Mouse (Mus musculus) myocyte (in vitro differentiated cells): ENCODE data around the gene Pank2. TPM values are rescaled to one million over a fixed set of nuclear protein-coding genes. Genes with fewer than 3 reads are reported as not detected.
"Not testable (repeated sequence)": the region's sequence is repeated elsewhere in the genome, so short reads cannot be mapped to it uniquely, and the experiment has no call there.

Experiments used
- H3K27me3 ChIP-seq: one replicate; pipeline ENCODE4 v1.6.1; 2011; ENCODE audit not compliant: control insufficient read depth, insufficient read depth, insufficient read length
- H3K36me3 ChIP-seq: one replicate; pipeline ENCODE4 v1.6.1; 2011; ENCODE audit not compliant: control insufficient read depth, insufficient read depth
- H3K4me2 ChIP-seq: one replicate; pipeline ENCODE4 v1.6.1; 2011; ENCODE audit warnings: low read depth, control low read depth
- H3K4me3 ChIP-seq: one replicate; pipeline ENCODE4 v1.5.1; 2011; ENCODE audit warnings: mild to moderate bottlenecking, control low read depth, moderate library complexity
- H3K79me2 ChIP-seq: one replicate; pipeline ENCODE4 v1.6.1; 2011; ENCODE audit not compliant: control insufficient read depth, insufficient read depth
- H3ac ChIP-seq: one replicate; pipeline ENCODE4 v1.6.1; 2011; ENCODE audit not compliant: control insufficient read depth, insufficient read length
- CEBPB ChIP-seq: IDR thresholded peaks from 2 replicates; pipeline ENCODE4 v1.6.1; 2011; ENCODE audit warnings: mild to moderate bottlenecking, moderate library complexity; ENCODE audit not compliant: poor library complexity, insufficient read depth, severe bottlenecking
- E2F4 ChIP-seq: IDR thresholded peaks from one replicate; pipeline ENCODE4 v1.6.1; 2011; ENCODE audit warnings: mild to moderate bottlenecking, control low read depth, moderate library complexity; ENCODE audit not compliant: insufficient read depth
- MAX ChIP-seq: IDR thresholded peaks from one replicate; pipeline ENCODE4 v1.6.1; 2011; ENCODE audit warnings: low read depth, mild to moderate bottlenecking, control low read depth
- MYOD1 ChIP-seq, 3 experiments: IDR thresholded peaks; one replicate each; pipeline ENCODE4 v1.6.1; 2011; ENCODE audit warnings: control low read depth in 2 of 3, low read depth in 2 of 3, mild to moderate bottlenecking in 2 of 3, moderate library complexity in 1 of 3; ENCODE audit not compliant: insufficient read length in 2 of 3, control insufficient read depth in 1 of 3
- MYOG ChIP-seq, 3 experiments: IDR thresholded peaks; one replicate each; pipeline ENCODE4 v1.6.1; 2011; ENCODE audit warnings: control low read depth in 2 of 3, low read depth in 2 of 3, mild to moderate bottlenecking in 2 of 3; ENCODE audit not compliant: insufficient read length in 2 of 3, control insufficient read depth in 1 of 3, insufficient read depth in 1 of 3
- POLR2A ChIP-seq: IDR thresholded peaks from one replicate; pipeline ENCODE4 v1.6.1; 2011; ENCODE audit warnings: low read depth, mild to moderate bottlenecking, control low read depth, moderate library complexity; ENCODE audit not compliant: insufficient read length
- POLR2AphosphoS2 ChIP-seq: IDR thresholded peaks from one replicate; pipeline ENCODE4 v1.6.1; 2011; ENCODE audit warnings: low read depth, control low read depth; ENCODE audit not compliant: insufficient read length
- REST ChIP-seq: IDR thresholded peaks from one replicate; pipeline ENCODE4 v1.6.1; 2011; ENCODE audit warnings: mild to moderate bottlenecking, control low read depth, moderate library complexity; ENCODE audit not compliant: insufficient read depth, insufficient read length
- SRF ChIP-seq: IDR thresholded peaks from one replicate; pipeline ENCODE4 v1.6.1; 2011; ENCODE audit warnings: low read depth; ENCODE audit not compliant: control insufficient read depth, insufficient read length
- TCF12 ChIP-seq: IDR thresholded peaks from one replicate; pipeline ENCODE4 v1.6.1; 2011; ENCODE audit warnings: mild to moderate bottlenecking, control low read depth; ENCODE audit not compliant: poor library complexity, insufficient read depth, severe bottlenecking
- TCF3 ChIP-seq: IDR thresholded peaks from one replicate; pipeline ENCODE4 v1.6.1; 2011; ENCODE audit warnings: low read depth, control low read depth; ENCODE audit not compliant: insufficient read length
- USF1 ChIP-seq: IDR thresholded peaks from one replicate; pipeline ENCODE4 v1.6.1; 2011; ENCODE audit warnings: low read depth, mild to moderate bottlenecking, control low read depth, moderate library complexity
- polyA plus RNA-seq: library from polyadenylated mRNA; unstranded; fragments of >200 nt; fragmentation: generic; extraction: Trizol; gene quantifications from one replicate; pipeline ENCODE4 v1.2.1, GENCODE M21; 2012; ENCODE audit warnings: missing spikeins

The Pank2 gene
- polyA plus RNA-seq, 1 experiment = 26.2 TPM

- peak; percentile 73 for TF ChIP-seq CEBPB
- not testable (repeated sequence) for H3K4me3 ChIP-seq, H3K36me3 ChIP-seq, H3ac ChIP-seq, H3K27me3 ChIP-seq
- H3K79me2 ChIP-seq = peaks cover 18% of the 10 kb centered on the region
- peak overlapping the region; percentile 72 for H3K4me2 ChIP-seq
These were observed 58.9 kb downstream of the Pank2 start for GRCm38 (mm10) chr2:131321192-131321591.

- TF ChIP-seq TCF3 (no peak), MAX (no peak), POLR2A (no peak), MYOD1 (IDR thresholded peaks at IDR 0.05; ENCODE audit: control insufficient read depth in 1 of 3, insufficient read length in 2 of 3, low read depth in 2 of 3) (no peak), SRF (no peak), E2F4 (no peak), REST (no peak), USF1 (no peak), TCF12 (no peak), POLR2AphosphoS2 (no peak), MYOG (IDR thresholded peaks at IDR 0.05; ENCODE audit: control insufficient read depth in 1 of 3, insufficient read depth in 1 of 3, insufficient read length in 2 of 3, low read depth in 2 of 3) (no peak), CEBPB (no peak)
- H3K27me3 ChIP-seq = no peaks in the 10 kb centered on the region
- no peak overlapping the region for H3K4me3 ChIP-seq
- H3K36me3 ChIP-seq = no peaks in the 10 kb centered on the region
- no peak overlapping the region for H3ac ChIP-seq
- peaks cover 9% of the 10 kb centered on the region for H3K79me2 ChIP-seq
- H3K4me2 ChIP-seq = no peak overlapping the region
These were observed 61.4 kb downstream of the Pank2 start for GRCm38 (mm10) chr2:131323675-131324074.

- H3K4me3 ChIP-seq = no peak overlapping the region
- H3K79me2 ChIP-seq = no peaks in the 10 kb centered on the region
- H3K4me2 ChIP-seq = no peak overlapping the region
- H3K27me3 ChIP-seq = no peaks in the 10 kb centered on the region
- H3K36me3 ChIP-seq = no peaks in the 10 kb centered on the region
- no peak overlapping the region for H3ac ChIP-seq
- TF ChIP-seq CEBPB (no peak), USF1 (no peak), POLR2A (no peak), TCF12 (no peak), MYOD1 (IDR thresholded peaks at IDR 0.05; ENCODE audit: control insufficient read depth in 1 of 3, insufficient read length in 2 of 3, low read depth in 2 of 3) (no peak), TCF3 (no peak), POLR2AphosphoS2 (no peak), MAX (no peak), SRF (no peak), MYOG (IDR thresholded peaks at IDR 0.05; ENCODE audit: control insufficient read depth in 1 of 3, insufficient read depth in 1 of 3, insufficient read length in 2 of 3, low read depth in 2 of 3) (no peak), REST (no peak), E2F4 (no peak)
These were observed 63.7 kb downstream of the Pank2 start for GRCm38 (mm10) chr2:131326044-131326443.

GRCm38 (mm10) chr2:131328981-131329380 lies 66.7 kb downstream of the Pank2 start:
- Histone ChIP-seq H3K27me3 (no peaks in the 10 kb centered on the region), H3ac (no peak overlapping the region), H3K4me3 (no peak overlapping the region), H3K79me2 (no peaks in the 10 kb centered on the region), H3K36me3 (no peaks in the 10 kb centered on the region), H3K4me2 (no peak overlapping the region)
- TF ChIP-seq CEBPB = no peak
- no peak for TF ChIP-seq MYOD1 (IDR thresholded peaks at IDR 0.05; ENCODE audit: control insufficient read depth in 1 of 3, insufficient read length in 2 of 3, low read depth in 2 of 3)
- TF ChIP-seq TCF3 = no peak
- no peak for TF ChIP-seq REST
- no peak for TF ChIP-seq POLR2AphosphoS2
- TF ChIP-seq SRF = no peak
- no peak for TF ChIP-seq MYOG (IDR thresholded peaks at IDR 0.05; ENCODE audit: control insufficient read depth in 1 of 3, insufficient read depth in 1 of 3, insufficient read length in 2 of 3, low read depth in 2 of 3)
- TF ChIP-seq MAX = no peak
- no peak for TF ChIP-seq E2F4
- TF ChIP-seq USF1 = no peak
- no peak for TF ChIP-seq TCF12
- no peak for TF ChIP-seq POLR2A

GRCm38 (mm10) chr2:131330548-131330947 lies 68.3 kb downstream of the Pank2 start:
- Histone ChIP-seq H3K27me3 (no peaks in the 10 kb centered on the region), H3K79me2 (peaks cover 9% of the 10 kb centered on the region), H3ac (no peak overlapping the region), H3K4me2 (no peak overlapping the region), H3K36me3 (no peaks in the 10 kb centered on the region), H3K4me3 (no peak overlapping the region)
- TF ChIP-seq TCF3 (no peak), SRF (no peak), POLR2AphosphoS2 (no peak), E2F4 (no peak), USF1 (no peak), MYOG (IDR thresholded peaks at IDR 0.05; ENCODE audit: control insufficient read depth in 1 of 3, insufficient read depth in 1 of 3, insufficient read length in 2 of 3, low read depth in 2 of 3) (no peak), TCF12 (no peak), POLR2A (no peak), MYOD1 (IDR thresholded peaks at IDR 0.05; ENCODE audit: control insufficient read depth in 1 of 3, insufficient read length in 2 of 3, low read depth in 2 of 3) (no peak), REST (no peak), CEBPB (no peak), MAX (no peak)
